Mouse (Mus musculus) thymus, postnatal 0 days (tissue): ENCODE data around the gene Cacna2d3. TPM values are rescaled to one million over a fixed set of nuclear protein-coding genes. Genes with fewer than 3 reads are reported as not detected.

Experiments
- DNase-seq: peaks from one replicate; pipeline ENCODE4 v3.0.0-alpha.2; 2015; ENCODE audit warnings: low spot score
- polyA plus RNA-seq: library from polyadenylated mRNA; unstranded; fragments of >200 nt; fragmentation: Nextera tagmentation; extraction: Ambion mirVana; gene quantifications from 2 replicates; pipeline ENCODE4 v1.2.1, GENCODE M21; 2015

Gene Cacna2d3
- polyA plus RNA-seq = 0.09 and 0.16 TPM in 2 replicates

DNA sequence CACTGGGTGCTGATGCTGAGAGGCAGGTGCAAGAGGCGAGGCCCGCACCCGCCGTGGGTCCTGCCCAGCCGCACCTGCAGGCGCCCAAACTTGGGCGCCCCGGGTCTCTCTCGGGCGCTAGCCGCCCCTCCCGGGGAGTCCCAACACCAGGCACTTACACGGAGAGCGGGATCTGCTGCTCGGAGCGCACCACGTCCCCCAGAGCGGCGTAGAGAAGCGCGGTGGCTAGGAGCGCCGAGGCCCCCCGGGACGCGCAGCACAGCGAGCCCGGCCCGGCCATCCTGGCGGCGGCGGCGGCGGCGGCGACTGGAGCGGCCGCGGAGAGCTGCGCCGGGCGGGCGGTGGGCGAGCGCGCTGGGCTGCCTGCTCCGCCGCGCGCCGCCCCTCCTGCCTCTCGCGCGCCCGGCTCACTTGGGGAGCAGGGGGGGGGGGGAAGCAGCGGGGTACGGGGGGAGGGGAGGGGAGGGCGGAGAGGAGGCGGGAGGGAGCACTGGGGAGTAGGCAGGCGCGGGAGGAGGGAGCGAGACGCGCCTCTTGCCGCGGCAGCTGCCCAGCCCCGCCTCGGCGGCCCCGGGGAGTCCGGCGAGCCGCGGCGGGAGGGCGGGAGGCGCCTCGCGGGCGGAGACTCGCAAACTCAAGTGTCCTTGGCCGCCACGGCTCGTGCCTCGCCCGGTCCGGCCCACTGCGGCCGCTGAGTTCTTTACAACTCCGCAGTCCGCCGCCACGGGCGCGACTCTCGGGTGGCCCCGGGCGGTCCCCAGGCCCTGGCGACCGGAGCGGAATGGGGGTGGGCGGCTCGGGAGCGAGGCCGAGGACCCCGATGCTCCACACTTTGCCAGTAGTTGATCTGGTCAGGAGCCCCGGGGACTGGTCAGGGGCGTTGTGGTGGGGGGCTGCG, at the start of gene Cacna2d3:
Gene Cacna2d3, minus strand, starts transcription at position 377 of the 898 bp plus-strand sequence.
- DNase-seq = no peak

DNA sequence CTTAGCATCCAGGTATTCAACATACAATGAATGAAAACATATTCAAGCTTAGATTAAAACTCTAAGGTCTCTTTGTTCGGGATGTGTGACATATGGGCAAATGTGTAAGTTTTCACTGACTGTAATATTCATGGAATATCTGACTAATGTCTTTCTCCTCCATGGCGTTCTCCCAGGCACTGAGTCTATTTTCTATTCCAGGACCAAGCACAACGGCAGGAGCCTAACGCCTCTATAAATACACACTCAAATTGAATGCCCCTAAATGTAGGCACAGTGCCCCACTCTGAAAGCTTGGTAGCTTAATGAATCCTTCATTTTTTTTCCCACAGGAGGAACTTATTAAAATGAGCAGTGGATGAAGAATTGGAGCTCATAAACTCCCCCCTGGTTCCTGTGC, 47.8 kb upstream of the Cacna2d3 start:
- DNase-seq = no peak

- DNase-seq = no peak
Observed at GRCm38 (mm10) chr14:29752876-29753275, 31.2 kb upstream of the Cacna2d3 start.

DNA sequence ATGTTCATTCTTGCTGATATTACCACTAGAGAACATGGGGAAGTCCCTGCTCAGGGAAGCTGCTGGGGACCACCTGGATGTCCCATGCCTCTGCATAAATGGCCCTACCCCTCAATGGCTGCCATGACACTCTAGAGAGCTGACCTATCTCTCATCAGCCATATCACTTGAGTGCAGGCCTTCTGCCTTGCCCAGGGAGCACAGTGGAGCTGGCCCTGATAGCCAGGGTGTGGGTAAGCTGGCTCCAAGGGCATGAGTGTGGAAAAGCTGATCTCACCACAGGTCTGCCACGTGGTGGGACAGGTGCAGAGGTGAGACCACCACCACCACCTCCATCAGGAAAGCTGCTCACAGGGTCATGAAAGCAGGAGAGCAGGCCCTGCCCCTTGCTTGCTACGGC, 17.1 kb upstream of the Cacna2d3 start:
- DNase-seq = no peak

DNA sequence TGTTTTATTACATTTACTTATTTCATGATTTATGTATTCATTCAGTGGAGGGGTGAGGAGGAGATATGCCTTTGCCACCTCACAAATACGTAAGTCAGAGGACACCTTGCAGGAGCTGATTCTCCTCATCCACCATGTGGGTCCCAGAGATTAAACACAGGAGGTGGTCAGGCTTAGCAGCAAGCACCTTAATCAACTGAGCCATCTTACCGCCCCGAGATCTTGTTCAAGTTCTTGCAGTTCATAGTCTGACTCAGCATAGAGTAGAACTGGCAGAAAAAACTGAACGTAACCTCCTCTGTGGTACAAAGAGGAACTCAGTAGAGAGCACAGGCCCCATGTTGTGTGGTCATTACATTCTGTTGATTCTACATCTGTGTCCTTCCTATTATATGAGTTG, 8.6 kb upstream of the Cacna2d3 start:
- no peak for DNase-seq

GRCm38 (mm10) chr14:29729009-29729408, 7.3 kb upstream of the Cacna2d3 start:
- no peak for DNase-seq

GRCm38 (mm10) chr14:29727596-29727995, 5.9 kb upstream of the Cacna2d3 start:
- DNase-seq = no peak

GRCm38 (mm10) chr14:29723267-29723666, 1.6 kb upstream of the Cacna2d3 start:
- no peak for DNase-seq

- DNase-seq = no peak
Observed at GRCm38 (mm10) chr14:29722386-29723221, 940 bp upstream of the Cacna2d3 start.

GRCm38 (mm10) chr14:29721131-29721487, 555 bp downstream of the Cacna2d3 start:
- DNase-seq = no peak

DNA sequence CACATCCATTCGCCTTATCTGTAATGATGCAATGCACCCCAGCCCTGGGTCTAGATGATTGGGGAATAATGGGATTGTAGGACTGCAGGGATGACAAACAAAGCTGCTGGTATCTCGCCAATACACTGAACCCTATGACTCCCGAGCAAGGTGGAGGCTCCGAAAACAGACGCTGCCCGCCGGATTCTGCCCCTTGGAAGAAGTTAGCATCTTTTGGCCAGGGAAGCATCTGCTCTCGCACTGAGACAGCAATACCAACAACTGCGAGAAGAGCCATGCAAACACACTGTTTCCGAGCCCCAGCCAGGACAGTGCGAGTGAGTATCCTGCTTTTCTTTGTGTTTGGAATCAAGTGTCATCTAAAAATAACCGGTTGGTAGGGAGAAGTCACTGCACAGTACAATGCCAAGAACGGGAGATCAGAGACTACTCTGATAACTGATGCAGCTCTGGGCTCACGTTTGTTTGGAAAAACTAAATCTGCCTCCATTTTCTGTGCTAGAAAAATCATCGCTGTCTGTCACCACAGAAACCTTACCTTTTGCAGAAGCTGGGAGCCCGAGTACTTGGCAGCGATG, 1.2 kb downstream of the Cacna2d3 start:
- DNase-seq = no peak

GRCm38 (mm10) chr14:29712621-29713020, 9.0 kb downstream of the Cacna2d3 start:
- no peak for DNase-seq

- no peak for DNase-seq
Observed at GRCm38 (mm10) chr14:29707561-29708335, 13.9 kb downstream of the Cacna2d3 start.

GRCm38 (mm10) chr14:29702762-29703161, 18.9 kb downstream of the Cacna2d3 start:
- DNase-seq = no peak

DNA sequence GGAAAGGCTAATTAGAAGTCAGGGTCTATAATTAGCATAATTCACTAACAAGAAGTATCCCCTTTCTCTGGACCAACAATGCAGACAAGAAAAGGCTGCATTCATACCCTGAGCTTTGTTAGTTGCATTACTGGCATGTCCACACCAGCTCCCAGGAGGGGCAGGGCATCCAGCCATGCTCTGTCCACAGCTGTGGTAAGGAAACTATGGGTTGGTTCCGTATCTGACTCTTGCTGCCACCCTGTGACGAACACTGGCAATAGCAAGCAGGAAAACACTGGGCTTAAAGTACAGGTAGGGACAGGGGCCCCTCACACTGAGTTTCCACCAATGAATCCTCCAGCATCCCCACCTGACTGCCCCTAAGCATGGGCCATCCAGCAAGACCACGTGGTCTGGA, 25.5 kb downstream of the Cacna2d3 start:
- no peak for DNase-seq

- DNase-seq = no peak
Observed at GRCm38 (mm10) chr14:29672436-29673050, 49.1 kb downstream of the Cacna2d3 start.

GRCm38 (mm10) chr14:29669826-29670225, 51.8 kb downstream of the Cacna2d3 start:
- DNase-seq = no peak

DNA sequence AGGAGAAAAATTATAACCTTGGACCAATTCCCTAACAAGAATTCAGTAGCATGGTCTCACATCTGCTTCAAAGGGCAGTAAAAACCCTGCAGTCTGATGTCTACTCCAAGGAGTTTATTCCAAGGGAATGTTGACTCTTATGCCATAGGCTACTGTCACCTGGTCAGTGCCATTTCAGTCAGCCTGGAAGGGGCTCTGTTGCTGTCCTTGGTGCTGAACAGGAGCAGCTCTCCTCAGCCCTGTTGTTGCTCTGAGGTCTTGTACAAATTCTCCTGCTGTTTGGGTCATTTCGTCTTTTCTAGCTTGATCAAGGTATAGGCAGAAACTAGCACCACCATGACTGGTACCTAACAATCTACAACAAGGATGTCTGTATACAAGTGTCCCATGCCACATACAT, 64.7 kb downstream of the Cacna2d3 start:
- DNase-seq = no peak

DNA sequence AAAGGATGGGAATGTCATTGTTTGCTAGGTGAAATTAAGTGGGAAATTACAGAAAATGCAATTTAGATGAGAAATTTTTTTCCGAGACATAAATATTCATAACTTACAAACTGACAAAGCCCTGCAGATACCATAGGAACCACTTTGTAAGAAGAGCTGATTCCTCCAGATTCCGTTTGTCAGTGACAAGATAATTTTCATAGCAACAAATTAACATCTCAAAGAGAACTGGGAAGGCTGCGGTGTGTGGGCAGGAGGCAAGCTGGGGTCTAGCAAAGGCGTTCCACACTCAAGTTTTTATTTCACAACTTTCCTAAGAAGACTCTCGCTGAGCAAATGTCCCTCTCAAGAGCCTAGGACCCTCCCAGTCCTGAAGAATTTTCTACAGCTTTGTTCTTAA, 71.1 kb downstream of the Cacna2d3 start:
- DNase-seq = no peak

DNA sequence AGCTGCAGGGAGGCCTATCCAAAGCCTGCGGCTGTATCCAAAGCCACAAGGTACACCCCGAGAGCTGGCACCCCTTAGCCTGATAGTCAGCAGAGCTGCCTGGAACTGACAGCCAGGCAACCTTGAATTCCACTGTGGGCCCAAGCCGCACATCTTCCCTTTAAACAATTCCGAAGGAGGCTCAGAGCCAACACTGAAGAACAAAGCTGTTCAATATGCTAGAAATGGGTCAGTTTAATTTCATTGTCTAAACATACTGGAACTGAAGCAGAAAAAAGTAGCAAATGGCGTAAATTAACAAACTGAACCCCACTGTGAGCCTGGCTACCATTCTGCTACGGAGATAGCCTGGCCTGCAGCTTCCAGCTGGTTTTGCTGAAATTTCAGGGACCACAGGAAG, 72.9 kb downstream of the Cacna2d3 start:
- no peak for DNase-seq

DNA sequence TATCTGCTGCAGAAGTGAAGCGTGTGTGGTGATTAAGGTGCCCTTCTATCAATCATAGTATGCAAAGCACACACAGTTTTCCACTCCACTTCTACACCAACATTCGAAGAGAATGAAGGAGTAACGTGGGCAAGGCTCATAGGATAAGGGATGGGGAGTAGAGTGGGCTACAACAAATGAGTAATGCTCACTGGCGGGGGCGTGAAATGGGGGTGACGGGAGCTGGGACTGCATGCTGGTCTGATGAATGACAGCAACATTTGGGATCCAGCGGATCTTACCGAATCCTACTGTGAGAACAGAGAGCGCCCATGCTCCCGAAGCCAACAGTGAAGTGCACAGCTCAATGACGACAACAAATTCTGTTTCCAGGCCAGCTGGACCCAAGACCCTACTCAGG, 76.2 kb downstream of the Cacna2d3 start:
- no peak for DNase-seq
